Mouse (Mus musculus) erythroblast, embryonic 14.5 days (primary cell): ENCODE data around the gene Fam20b.

Experiments used
- GATA1 ChIP-seq: IDR thresholded peaks from 2 replicates; pipeline ENCODE4 v1.6.1; 2012; ENCODE audit warnings: low read length, inconsistent platforms, mixed read lengths
- TAL1 ChIP-seq: IDR thresholded peaks from 3 replicates; pipeline ENCODE4 v1.6.1; 2012; ENCODE audit warnings: low read length, inconsistent platforms, mixed read lengths

DNA sequence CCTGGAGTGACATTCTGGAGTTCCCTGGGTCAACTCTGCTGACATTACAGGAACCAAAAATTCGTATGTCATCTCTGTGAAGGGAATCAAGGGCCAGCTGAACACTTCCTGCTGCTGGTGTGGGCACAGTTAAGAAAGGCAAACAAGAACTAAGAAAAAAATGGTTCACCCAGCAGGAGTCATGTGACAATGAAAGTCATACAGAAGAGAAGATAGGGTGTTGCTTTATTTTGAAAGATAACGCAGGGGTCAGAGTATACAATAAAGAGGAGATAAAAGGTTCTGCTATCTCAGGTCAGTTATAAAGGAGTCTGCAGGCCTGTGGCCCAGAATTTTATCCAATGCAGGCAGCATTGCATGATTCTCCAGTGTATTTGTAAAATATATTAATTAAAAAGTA, 16.9 kb upstream of the Fam20b start:
- TF ChIP-seq GATA1, result no peak
- no peak for TF ChIP-seq TAL1
